Mouse (Mus musculus) thymus, postnatal 36 days (tissue): ENCODE results near the gene Chit1.

Experiments
- DNase-seq, 2 experiments: peaks; one replicate each; pipeline ENCODE4 v3.0.0; 2022; ENCODE audit warnings: mixed read lengths in 2 of 2

Chit1 gene

GRCm38 (mm10) chr1:134110979-134111378 lies at the start of gene Chit1:
Gene Chit1 (plus strand): TSS chr1:134111242.
- no peak for DNase-seq

GRCm38 (mm10) chr1:134061915-134062314 lies 49.1 kb upstream of the Chit1 start:
- peak; percentile 38 to 46 for DNase-seq

DNA sequence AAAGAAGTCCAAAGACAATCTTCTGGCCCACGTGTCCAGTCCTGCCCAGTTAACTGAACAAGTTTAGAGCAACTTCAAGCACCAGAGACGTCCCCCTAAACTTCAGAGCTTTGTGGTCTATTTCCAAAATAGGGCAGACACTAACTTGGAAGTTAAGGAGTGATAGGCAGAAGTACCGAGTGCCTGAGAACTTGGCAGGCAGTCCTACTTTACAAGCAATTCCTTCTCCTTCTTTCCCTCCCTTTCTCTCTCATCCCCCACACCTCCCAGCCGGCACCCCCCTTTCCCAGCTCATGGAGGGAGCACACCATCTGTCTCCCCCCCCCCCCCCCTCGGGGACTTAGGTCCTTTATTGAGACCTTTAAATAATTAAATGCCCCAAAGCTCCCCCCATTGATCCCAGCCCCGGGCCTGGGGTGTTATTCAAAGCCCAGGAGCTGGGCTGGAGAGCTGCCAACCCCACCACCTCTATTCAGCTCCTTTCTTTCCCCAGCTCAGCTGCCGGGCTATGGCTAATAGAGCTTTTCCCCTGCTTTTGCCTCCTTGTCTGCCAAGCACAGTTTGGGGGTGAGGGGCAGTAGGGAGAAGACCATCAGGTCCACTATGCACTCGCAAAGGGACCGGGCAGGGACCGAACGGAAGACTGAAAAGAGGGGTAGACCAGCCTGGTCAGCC lies 48.5 kb upstream of the Chit1 start:
- no peak for DNase-seq

DNA sequence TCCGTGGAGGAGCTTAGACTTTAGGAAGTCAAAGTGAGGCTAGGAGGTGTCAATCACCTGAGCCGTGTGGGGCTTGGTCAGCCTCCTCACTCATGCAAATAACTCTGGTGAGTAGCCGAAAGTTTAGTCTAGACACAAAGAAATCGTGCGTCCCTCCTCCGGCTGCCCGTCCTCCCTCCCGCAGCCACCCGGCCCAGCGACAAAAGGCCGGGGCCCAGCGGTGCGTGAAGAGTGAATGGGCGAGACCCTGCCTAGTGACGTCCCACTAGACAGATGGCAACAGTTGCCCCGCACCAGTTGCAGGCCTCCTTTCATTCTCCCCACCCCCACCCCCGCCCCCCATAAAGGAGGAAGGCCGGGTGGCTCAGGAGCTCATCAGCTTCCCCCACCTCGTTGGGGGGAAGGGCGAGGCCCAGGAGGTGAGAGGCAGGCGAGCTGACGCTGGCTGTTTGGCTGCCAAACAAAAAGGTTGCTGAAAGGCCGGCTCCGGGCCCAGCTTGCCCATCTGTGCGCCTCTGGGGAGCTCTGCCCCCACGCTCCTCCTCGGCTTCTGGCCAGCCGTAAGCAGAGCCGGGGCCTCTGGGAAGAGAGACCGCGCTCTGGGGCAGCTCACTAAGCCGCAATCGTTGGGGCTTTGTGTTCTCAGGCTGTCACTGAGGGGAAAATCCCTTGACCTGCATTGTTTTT lies 47.8 kb upstream of the Chit1 start:
- peak; percentile 82 to 88 for DNase-seq

DNA sequence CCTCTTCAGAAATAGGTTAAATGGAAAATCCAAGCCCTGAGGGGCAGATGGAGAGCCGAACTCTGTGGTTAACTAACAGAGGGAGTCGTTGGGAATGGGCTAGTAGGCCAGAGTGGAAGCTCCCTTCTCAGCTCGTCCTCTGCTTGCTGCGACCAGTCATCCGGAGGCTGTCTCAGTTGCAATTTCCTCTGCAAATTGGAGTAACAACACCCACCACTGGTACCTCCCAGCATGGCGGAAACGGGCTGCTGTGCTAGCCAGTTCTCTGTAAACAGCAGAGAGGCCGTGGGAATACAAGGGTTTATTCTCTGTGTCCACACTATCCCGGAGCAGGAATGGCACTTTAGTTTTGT lies 47.3 kb upstream of the Chit1 start:
- peak; percentile 80 to 85 for DNase-seq

GRCm38 (mm10) chr1:134064296-134064831 lies 46.7 kb upstream of the Chit1 start:
- DNase-seq: peak; percentile 46 to 57

- DNase-seq: peak; percentile 60 to 62
Measured at GRCm38 (mm10) chr1:134065241-134065809, 45.7 kb upstream of the Chit1 start.

DNA sequence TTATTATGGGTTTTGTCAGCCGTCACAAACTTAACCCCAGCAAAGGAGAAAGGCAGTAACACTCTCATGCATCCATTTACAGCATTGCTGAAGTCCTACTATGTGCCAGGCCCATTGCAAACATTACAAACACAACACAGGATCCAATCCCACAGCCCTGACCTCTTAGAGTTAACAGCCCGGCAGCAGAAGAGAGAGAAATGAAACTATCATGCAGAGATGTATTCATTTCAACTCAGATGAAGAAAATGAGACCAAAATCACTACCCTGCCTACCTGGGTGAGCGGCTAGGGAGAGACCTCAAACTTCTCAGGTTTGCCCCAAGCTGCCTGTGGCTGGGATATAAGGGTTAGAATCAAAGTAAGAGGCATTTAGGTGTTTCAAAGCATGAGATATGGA lies 44.5 kb upstream of the Chit1 start:
- no peak for DNase-seq

DNA sequence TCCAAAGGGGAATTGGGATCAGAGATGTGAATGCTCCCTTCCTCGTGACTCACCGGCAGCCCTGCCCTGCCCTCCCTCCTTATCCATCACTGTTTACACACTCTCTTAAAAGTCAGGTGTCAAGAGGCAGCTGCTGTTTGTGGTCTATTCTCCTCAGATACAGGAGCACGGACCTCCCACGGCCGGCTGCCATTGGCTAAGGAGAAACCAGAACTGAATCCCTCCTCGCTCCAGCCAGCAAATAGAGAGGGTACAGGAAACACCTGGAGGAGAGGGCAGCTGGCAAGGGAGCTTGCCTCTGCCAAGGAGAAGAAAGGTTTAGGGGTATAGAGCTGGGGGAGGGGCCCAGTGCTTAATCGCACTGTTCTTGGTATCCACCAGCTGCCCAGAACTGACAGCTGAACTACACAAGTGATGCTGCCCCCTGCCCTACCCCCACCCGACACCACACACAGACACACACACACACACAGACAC lies 43.9 kb upstream of the Chit1 start:
- DNase-seq: peak; percentile 83 to 95

DNA sequence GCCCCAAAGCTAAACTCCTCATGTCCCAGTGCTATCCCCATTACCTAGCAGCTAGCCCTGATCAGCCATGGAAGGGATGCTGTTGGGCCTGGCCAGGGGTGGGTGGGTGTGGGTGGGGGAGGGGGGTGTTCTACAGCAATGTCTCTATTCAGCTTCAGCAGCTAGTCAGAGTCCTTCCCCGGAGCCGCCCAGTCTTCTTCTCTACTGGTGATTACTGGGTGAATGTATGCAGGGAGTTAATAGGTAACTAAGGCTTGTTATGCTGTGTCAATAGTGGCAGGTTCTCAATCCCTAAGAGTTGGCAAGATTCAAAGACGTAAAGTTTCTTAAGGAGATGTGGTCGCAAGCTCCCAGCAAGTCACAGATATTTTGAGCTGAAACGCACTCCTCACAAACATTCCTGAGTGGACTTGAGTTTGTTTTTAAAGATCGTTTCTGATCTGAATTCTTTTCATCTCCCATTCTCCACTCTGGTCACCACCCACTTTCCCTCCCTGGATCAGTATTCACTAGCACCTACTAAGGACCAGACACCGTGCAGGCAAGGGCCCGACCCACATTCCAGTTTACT lies 40.9 kb upstream of the Chit1 start:
- DNase-seq: no peak

DNA sequence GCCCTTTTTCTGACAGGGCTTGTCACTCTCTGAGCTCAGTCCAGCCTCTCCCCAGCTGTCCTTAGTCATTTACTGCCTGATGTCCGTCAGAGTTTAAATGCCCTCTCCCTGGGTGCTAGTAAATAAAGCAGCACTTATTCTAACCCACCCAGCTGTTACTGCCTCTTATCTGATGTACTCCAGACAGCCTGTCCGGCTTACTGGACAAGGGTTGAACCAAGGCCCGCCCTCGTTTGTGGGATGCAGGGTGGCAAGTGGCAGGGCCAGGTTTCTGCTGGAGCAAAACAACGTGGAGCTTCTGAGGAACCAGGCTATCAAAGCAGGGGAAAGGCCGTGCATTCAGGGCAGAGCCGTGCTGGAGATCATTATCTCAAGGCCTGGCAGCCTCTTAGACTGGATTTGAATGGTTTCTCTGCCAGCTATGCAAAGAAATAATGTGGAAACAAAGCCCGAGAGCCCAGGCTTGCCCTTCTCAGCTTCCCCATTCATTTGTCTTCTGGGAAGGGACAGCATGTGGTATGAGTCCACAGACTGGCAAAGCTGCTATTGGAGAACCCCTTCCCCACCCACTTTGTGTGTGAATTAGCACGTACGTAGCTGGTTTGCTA lies 39.5 kb upstream of the Chit1 start:
- no peak for DNase-seq

DNA sequence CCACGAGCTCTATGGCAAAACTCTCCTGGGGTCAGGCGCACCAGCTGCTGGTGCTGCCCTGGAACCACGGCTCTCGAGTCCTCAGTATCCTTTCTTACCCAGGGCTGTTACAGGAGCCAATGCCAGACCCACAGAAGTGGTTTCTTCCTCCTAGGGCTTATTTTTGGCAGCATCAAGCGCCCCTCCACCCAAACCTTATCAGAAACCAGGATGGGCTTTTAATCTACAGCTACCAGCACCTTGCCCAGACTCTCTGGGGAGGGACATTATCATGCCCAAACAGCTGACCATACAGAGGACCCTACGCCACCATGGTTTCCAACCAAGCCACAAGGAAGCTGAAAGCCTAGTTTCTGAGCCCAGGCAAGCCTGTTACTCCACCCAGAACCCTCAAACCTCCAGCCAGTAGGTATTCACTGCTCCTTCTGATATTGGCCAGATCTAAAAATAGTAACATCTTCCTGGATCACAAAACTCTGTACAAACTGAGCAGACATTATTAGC lies 37.9 kb upstream of the Chit1 start:
- DNase-seq: no peak

DNA sequence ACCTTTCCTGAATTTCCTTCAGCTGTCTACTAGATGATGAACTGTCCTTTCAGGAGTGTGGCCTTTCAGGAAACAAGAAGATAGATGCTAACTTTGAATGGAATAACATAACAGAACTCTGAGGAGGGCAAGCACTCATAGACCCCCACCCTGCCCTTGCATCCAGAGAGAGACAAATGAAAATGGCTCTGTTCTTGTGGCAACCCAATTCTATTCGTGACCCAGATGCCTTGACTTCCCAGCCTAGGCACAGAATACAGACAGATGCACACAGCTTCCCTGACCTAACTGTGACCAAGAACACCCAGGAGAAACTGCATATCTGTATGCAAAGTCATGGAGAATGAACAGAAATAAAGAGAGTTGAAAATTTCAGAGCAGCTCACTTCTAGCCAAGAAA lies 37.4 kb upstream of the Chit1 start:
- DNase-seq: no peak

- no peak for DNase-seq
Measured at GRCm38 (mm10) chr1:134074184-134074583, 36.9 kb upstream of the Chit1 start.

DNA sequence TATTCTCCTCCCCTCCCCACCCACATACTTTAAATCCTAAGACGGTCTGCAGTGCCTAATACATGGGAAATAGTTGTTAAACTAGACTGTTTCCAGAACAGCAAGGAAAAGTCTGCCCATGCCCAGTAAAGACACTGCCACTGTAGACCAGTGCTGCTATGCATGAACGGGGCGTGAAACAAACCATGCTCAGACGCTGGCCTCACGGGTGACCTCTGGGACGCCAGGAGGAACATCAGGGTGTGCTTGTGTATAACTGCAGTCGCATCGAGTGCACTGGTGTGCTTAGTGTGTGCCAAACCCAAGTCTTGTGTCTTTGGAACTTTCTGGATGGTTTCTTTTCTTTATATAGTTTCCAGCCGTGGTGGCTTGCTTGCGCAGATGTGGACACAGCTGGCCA lies 36.4 kb upstream of the Chit1 start:
- DNase-seq: no peak

- peak in 1 of 2 experiments; percentile 65 for DNase-seq
Measured at GRCm38 (mm10) chr1:134075532-134075931, 35.5 kb upstream of the Chit1 start.

DNA sequence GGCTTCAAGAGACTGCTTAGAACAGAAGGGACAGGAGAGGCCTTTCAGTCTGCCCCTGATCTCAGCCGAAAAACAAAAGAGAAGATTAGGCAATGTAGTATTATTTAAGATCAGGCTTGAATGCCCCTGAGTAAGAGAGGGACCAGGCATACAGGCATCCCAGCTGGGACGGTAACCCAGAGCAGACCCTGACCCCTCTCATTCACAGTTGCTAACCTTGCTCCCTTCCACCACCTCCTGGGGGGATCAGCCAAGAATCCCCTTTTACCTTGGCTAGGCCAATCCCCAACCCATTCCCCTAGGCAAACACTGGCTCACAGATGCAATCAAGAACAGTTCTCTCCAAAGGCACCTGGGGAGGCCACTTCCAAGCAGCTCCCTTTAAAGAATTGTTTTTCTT lies 34.3 kb upstream of the Chit1 start:
- DNase-seq: peak in 1 of 2 experiments; percentile 56

- peak; percentile 64 to 70 for DNase-seq
Measured at GRCm38 (mm10) chr1:134077389-134078060, 33.5 kb upstream of the Chit1 start.

GRCm38 (mm10) chr1:134078061-134078795 lies 32.8 kb upstream of the Chit1 start:
- DNase-seq: peak in 1 of 2 experiments; percentile 59

- peak; percentile 97 to 98 for DNase-seq
Measured at GRCm38 (mm10) chr1:134078802-134079476, 32.1 kb upstream of the Chit1 start, which contains the start of gene Btg2. Gene Btg2 (minus strand): TSS chr1:134079120.
